Mouse (Mus musculus): ENCODE measurements around the gene Hist2h2aa1.
"Not testable (repeated sequence)": the region's sequence is repeated elsewhere in the genome, so short reads cannot be mapped to it uniquely, and the experiment has no call there.

The Hist2h2aa1 gene

GRCm38 (mm10) chr3:96245003-96245886, at the start of gene Hist2h2aa1:
TSS of gene Hist2h2aa1 (plus strand) at chr3:96245497.
- DNase-seq (ENCODE audit: low spot score in 2 of 2), result peak; percentile 82 to 83

GRCm38 (mm10) chr3:96195616-96196313, 49.5 kb upstream of the Hist2h2aa1 start:
- no peak for DNase-seq (ENCODE audit: low spot score in 2 of 2)

- no peak for DNase-seq (ENCODE audit: low spot score in 2 of 2)
Observed at GRCm38 (mm10) chr3:96196437-96197128, 48.7 kb upstream of the Hist2h2aa1 start.

DNA sequence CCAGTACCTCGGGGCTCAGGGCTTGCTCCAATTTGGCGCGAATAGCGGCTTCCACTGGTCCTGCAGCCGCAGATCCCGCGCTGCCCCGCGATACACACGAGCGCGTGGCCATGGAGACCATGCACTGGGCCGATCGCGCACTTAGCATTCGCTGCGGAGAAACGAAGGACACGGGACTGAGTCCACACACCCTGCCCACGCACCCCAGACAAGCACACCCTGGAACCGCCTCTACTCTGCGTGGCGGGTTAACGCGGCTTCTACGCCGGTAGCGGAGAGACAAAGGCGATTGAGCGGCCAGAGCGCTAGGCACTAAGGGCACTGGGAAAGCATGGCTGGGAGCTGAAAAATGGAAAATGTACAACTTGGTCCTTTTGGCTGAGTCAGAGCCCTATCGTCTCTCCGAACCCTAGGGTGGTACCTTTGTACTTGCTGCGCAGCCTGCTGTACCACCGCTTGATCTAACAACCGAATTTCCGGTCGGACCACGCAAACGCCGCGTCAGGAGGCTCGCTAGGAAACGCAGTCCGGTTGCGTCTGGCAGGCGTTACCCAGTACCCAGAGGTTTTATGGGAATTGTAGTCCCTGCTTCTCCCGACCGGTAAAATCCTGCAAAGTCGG, 48.1 kb upstream of the Hist2h2aa1 start:
- peak; percentile 80 to 89 for DNase-seq (ENCODE audit: low spot score in 2 of 2)

DNA sequence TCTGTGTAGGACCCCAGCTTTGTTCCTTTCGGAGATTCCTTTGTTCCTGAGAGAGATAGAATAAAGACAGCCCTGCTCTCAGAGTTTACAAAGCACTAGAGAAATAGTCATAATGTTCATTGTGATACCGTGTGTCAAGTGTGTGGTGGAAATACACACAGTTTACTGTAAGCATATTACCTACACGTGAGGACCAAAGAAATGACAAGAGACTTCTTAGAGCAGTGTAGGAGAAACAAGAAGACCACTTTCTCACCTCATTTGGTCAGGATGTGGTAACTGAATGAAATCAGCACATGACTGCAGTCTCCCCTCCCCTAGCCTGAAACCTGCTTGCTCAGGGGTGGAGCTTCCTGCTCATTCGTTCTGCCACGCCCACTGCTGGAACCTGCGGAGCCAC, 47.1 kb upstream of the Hist2h2aa1 start:
- no peak for DNase-seq (ENCODE audit: low spot score in 2 of 2)

DNA sequence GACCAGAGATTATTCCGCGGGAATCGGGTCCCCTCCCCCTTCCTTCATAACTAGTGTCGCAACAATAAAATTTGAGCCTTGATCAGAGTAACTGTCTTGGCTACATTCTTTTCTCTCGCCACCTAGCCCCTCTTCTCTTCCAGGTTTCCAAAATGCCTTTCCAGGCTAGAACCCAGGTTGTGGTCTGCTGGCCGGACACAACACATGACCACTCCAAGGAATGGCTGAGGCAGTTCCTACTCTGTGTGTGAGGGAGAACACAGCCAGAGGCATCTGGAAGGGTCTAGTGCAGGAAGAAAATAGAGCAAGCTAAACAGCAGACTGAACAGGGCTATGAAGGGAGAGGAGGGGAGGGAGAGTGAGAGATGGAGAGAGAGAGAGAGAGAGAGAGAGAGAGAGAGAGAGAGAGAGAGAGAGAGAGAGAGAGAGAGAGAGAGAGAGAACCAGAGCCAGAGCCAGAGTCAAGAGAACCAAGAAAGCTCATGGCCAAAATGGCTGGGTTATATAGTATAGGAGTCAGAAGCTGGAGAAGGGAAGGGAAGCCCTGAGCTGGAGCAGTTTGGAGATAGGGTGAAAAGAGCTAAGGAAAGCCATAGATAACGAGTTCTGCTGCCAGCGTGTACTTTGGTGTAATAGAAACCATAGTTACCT, 46.6 kb upstream of the Hist2h2aa1 start:
- DNase-seq (ENCODE audit: low spot score in 2 of 2), result not testable (repeated sequence)

DNA sequence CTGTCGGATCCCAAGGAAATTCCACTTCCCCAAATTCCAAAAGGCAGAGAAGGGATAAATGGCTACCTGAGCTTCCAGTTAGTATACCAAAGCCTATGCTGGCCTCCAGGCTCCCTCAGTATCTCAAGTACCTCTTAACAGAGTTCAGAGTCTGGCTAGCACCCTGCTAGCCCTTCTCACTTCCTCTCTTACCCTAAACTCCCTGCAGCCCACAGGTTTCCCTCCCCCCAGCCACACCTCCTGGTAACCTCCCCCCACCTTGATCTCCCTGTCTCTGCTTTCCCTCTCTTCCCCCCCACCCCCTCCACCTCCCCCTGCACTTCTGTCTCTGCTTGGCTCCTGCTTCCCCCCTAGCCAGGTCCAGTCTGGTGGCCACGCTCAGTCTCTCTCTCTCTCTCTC, 45.6 kb upstream of the Hist2h2aa1 start:
- DNase-seq (ENCODE audit: low spot score in 2 of 2), result no peak

GRCm38 (mm10) chr3:96207819-96208218, 37.5 kb upstream of the Hist2h2aa1 start:
- DNase-seq (ENCODE audit: low spot score in 2 of 2), result no peak

DNA sequence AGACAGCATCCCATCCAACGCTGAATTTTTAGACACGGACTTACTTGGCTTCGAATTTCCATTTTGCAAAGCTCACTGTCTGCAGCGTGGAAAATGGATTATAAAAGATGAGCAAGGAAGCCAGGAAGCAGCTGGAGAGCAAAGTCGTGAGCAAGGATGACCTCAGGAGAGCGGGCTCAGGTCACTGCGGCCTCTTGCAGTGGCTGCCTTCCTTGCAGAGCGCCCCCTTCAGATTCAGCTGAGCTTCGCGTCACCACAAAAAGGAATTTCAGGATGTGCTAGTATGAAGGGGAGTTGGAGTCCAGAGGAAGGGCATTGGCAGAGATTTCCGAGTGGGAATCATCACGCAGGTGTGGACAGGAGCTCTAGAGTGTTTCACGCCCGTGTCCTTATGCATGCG, 36.1 kb upstream of the Hist2h2aa1 start:
- DNase-seq (ENCODE audit: low spot score in 2 of 2), result no peak

GRCm38 (mm10) chr3:96219191-96219641, 26.1 kb upstream of the Hist2h2aa1 start:
- no peak for DNase-seq (ENCODE audit: low spot score in 2 of 2)

DNA sequence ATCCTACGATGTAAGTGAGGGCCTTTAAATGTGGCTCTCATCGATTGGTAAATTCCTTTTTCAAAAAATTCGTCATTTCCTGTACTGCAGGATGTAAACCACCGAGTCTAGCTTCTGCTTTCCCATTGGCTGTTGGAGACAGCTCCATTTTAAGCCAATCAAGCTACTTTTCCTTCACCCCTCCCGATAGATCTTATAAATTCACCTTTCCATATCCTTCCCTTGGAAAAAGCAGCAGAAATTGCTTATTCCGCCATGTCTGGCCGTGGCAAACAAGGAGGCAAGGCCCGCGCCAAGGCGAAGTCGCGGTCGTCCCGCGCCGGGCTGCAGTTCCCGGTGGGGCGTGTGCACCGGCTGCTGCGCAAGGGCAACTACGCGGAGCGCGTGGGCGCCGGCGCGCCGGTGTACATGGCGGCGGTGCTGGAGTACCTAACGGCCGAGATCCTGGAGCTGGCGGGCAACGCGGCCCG, 25.6 kb upstream of the Hist2h2aa1 start, which contains the start of the genes Bola1 and Hist2h2ab:
Gene Bola1, minus strand, starts transcription at position 49 of the 470 bp plus-strand sequence.
Gene Hist2h2ab, plus strand, starts transcription at position 205 of the 470 bp plus-strand sequence.
- peak; percentile 66 to 67 for DNase-seq (ENCODE audit: low spot score in 2 of 2)

GRCm38 (mm10) chr3:96220131-96220764, 25.0 kb upstream of the Hist2h2aa1 start:
- not testable (repeated sequence) for DNase-seq (ENCODE audit: low spot score in 2 of 2)

GRCm38 (mm10) chr3:96220765-96221639, 24.3 kb upstream of the Hist2h2aa1 start, which contains the start of the genes Hist2h2ac and Hist2h2be:
TSS of gene Hist2h2ac (minus strand) at chr3:96220880.
TSS of gene Hist2h2be (plus strand) at chr3:96221119.
- peak; percentile 75 to 76 for DNase-seq (ENCODE audit: low spot score in 2 of 2)

GRCm38 (mm10) chr3:96221640-96222038, 23.7 kb upstream of the Hist2h2aa1 start:
- DNase-seq (ENCODE audit: low spot score in 2 of 2), result no peak

- no peak for DNase-seq (ENCODE audit: low spot score in 2 of 2)
Observed at GRCm38 (mm10) chr3:96222774-96223173, 22.5 kb upstream of the Hist2h2aa1 start.

GRCm38 (mm10) chr3:96225421-96225820, 19.9 kb upstream of the Hist2h2aa1 start:
- no peak for DNase-seq (ENCODE audit: low spot score in 2 of 2)

DNA sequence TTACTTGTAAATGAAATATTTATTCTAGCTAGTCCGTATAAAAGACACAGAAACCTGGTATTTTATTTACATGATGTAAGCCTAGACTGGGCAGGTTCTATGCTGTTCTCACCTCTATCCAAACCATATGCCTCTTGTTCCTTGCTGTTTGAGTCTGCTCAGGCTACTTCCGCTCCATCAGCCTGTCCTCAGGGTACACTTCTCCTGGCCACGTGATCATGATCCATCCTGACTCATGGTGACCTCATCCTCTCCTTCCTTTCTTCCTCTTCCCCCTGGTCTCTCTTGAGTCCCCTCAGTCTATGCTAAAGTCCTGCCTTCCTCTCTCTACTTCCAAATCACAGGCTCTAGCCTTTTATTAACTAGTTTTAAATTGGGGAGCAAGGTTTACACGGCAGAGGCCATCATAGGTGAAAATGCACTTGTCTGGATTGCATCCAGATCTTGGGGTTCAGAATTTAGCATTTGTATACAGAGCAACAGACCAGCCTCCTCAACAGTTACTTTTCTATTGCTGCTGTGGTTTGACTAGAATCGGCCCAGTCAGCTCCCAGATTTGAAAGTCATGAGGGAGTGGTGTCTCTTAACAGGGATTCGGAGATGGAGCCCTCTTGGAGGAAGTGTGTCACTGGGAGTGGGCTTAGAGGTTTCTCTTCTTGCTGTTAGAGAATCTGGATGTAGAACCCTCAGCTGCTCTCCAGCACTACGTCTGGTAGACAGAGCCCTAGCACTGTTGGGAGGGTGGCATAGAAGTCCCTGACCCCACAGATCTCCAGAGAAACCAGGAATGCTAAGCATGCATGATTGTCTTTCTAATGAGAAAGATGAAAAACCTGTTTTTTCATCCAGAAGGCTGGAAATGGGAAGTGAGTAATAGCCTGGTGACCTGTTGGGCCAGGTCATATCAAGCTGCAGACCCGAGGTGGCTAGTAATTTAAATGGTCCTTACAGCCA, 18.3 kb upstream of the Hist2h2aa1 start:
- no peak for DNase-seq (ENCODE audit: low spot score in 2 of 2)

DNA sequence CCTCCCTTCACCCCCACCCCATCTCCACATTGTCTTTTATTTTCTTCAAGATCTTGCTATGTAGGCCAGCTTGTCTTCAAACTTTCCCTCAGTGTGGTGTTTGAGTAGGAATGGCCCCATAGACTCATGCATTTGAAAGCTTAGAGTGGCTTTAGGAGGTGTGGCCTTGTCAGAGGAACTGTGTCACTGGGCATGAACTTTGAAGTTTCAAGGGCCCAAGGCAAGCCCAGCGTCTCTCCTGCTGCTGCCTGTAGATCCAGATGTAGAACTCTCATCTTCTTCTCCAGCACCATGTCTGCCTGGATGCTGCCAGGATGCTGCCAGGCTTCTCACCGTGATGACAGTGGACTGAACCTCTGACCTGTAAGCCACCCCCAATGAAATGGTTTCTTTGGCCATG, 16.5 kb upstream of the Hist2h2aa1 start:
- no peak for DNase-seq (ENCODE audit: low spot score in 2 of 2)

Data from frontal cortex, postnatal 25 days (tissue).